Mouse (Mus musculus) C2C12 (cell line): Measurements from ENCODE around the gene Tmem56.

Source experiments
- CTCF ChIP-seq: IDR thresholded peaks from one replicate; pipeline ENCODE4 v1.5.1; 2011; ENCODE audit not compliant: control insufficient read depth, insufficient read depth, insufficient read length
- MYOD1 ChIP-seq: IDR thresholded peaks from one replicate; pipeline ENCODE4 v1.6.1; 2011; ENCODE audit warnings: low read depth; ENCODE audit not compliant: control insufficient read depth, insufficient read length
- USF1 ChIP-seq: IDR thresholded peaks from one replicate; pipeline ENCODE4 v1.6.1; 2011; ENCODE audit warnings: low read depth, mild to moderate bottlenecking, control low read depth, moderate library complexity

DNA sequence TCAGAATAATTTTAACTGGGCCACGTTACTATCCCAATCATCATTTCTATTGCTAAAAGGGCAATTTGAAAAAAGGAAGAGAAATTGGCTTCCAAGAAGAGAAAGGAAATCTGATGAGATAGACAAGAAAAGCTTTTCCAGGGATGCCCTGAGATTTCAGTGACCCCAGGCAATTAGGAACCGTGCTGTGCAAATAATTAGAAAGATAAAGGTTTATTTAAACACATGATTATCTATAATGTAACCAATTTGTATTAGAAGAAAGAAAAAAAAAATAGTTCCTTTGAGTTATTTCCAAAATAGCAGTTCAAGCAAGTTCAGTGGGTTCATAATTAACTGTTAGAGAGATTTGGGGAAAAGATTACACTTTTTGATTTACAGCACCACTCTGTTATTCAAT, 110.2 kb downstream of the Tmem56 start:
- TF ChIP-seq CTCF, result no peak
- TF ChIP-seq USF1, result no peak
- no peak for TF ChIP-seq MYOD1
